Mouse (Mus musculus) left cerebral cortex, adult 8-10 months (tissue): ENCODE data around the gene Abcc3. TPM values are rescaled to one million over a fixed set of nuclear protein-coding genes. Genes with fewer than 3 reads are reported as not detected.

Experiments used
- DNase-seq, 2 experiments: peaks; one replicate each; pipeline ENCODE4 v3.0.0; 2022; ENCODE audit warnings: low spot score in 2 of 2
- total RNA-seq, 4 experiments: library from RNA; stranded (reverse); gene quantifications; 2 replicates each; pipeline ENCODE4 v1.2.4; 2022

The Abcc3 gene
- total RNA-seq, 4 experiments from 2014 or later = 2.4 to 8.0 (median 3.4) TPM

DNA sequence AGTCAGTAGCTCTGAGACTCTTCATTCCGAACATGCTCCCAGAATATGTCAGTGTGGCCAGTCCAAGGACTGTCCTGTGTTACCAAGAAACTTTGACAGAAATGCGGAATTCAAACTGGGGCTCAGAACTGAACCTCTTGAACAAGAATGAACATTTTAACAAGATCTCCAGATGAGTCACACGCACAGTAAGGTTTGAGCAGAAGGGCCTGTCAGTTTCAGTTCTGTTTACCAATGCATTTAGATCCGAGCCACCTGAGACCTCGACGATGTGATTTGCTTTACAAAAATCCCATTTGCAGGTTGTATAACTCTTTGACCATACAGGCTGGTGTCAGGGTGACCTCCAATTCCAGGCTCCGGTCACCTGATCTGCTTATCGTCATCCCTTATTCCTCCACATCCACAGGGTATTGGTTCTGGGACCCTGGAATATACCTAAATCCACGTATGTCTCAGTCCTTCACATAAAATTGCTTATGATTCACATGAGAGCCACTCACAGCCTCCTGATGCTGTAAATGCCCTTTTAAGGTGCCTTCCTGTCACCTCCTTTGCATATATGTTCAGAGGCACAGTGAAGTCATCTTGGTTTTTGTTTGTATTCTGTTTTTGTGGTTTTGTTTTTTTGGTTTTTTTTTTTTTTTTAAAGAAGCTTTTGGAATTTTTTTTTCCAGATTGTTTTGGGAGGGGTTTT lies 37.1 kb downstream of the Abcc3 start:
- no peak for DNase-seq

DNA sequence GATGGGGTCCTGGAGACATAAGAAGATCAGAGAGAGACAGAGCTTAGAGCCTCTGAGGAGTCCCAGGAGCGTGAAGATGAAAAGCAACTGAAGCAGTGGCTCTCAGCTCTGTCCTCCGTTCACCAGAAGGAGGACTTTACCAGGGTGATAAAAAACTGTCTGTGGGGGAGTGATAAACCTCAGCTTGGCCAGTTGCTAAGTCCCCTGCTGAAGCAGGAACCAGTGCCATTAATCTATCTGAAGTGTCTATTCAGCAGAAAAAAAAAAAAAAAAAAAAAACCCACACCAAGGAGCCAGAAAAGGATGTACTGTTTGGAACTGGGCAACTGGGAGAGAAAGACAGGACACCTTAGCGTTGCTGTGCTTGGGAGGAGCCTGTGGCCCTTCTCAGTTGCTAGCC lies 41.7 kb downstream of the Abcc3 start:
- DNase-seq = no peak

GRCm38 (mm10) chr11:94350337-94350736 lies 42.5 kb downstream of the Abcc3 start:
- DNase-seq = no peak

GRCm38 (mm10) chr11:94349839-94350238 lies 43.0 kb downstream of the Abcc3 start:
- no peak for DNase-seq

- DNase-seq = no peak
These were observed 45.7 kb downstream of the Abcc3 start for GRCm38 (mm10) chr11:94347063-94347575.

GRCm38 (mm10) chr11:94346611-94347010 lies 46.2 kb downstream of the Abcc3 start:
- DNase-seq = no peak

DNA sequence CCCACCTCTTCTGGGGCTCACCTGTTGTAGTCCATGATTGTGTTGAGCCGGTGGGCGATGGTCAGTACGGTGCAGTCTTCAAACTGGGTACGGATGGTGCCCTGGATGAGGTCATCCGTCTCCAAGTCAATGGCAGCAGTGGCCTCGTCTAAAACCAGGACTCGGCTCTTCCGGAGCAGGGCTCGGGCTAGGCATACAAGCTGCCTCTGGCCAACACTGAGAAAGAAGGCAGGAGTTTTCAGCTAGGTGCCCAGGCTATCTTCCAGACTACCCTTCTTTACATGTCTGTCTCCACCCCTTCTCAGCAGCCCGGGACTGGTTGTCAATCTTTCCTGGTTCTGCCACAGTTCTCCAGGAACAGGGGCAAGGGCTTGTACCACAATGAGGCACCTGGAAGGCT lies 46.9 kb downstream of the Abcc3 start:
- DNase-seq = no peak

GRCm38 (mm10) chr11:94344470-94344869 lies 48.3 kb downstream of the Abcc3 start:
- DNase-seq = no peak

DNA sequence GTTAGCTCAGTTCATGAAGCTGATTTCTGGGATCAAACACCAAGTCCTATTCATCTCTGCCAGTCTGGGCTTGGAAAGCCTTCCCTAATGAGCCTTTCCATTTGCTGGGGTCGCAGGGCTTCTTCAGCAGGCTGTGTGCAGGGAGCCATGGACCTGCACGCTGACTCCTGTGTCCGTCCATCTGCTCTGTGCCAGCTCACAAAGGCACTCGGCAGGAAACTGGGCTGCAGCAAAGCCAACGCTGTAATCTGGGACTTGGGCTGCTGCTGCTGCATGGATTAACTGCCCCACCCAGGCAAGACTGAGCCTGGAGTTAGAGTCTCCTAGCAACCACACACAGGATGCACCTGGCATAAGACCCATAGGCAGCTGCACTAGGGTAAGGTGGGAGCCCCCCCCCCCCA lies 48.8 kb downstream of the Abcc3 start:
- no peak for DNase-seq

DNA sequence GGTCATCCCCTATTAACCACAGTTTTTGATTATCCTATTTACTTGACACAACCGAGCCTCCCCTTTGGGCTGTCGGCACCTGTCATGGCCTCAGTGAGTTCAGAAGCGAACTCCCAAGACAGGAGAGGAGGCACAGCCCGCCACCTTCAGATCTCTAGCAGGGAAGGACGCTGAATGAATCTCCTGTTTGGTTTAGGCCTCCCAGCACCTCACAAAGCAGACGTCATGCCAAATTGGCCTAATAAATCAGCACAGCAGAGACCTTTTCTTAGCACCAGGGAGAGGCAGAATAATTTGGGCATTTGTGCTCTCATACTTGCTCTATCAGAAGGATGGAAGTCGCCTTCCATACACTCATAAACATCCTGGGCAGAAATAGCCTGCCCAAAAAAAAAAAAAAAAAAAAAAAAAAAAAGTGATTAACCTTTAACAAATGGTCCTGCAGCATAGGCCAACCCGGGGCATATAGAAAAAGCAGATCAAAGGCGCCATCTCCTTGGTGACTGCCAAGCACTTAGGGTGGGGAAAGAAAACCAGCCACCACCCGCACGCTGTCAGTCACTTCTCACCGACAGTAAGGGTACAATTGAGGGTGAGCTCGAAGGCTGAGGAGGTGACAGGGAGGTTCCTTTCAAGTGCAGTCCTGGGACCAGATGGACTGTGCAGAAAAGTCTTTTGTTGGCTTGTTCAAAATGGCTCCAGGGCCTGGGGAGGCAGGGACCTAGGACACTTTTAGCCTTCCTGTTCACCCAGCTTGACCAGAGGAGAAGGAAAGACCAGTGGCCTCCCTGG lies 50.5 kb downstream of the Abcc3 start:
- no peak for DNase-seq

DNA sequence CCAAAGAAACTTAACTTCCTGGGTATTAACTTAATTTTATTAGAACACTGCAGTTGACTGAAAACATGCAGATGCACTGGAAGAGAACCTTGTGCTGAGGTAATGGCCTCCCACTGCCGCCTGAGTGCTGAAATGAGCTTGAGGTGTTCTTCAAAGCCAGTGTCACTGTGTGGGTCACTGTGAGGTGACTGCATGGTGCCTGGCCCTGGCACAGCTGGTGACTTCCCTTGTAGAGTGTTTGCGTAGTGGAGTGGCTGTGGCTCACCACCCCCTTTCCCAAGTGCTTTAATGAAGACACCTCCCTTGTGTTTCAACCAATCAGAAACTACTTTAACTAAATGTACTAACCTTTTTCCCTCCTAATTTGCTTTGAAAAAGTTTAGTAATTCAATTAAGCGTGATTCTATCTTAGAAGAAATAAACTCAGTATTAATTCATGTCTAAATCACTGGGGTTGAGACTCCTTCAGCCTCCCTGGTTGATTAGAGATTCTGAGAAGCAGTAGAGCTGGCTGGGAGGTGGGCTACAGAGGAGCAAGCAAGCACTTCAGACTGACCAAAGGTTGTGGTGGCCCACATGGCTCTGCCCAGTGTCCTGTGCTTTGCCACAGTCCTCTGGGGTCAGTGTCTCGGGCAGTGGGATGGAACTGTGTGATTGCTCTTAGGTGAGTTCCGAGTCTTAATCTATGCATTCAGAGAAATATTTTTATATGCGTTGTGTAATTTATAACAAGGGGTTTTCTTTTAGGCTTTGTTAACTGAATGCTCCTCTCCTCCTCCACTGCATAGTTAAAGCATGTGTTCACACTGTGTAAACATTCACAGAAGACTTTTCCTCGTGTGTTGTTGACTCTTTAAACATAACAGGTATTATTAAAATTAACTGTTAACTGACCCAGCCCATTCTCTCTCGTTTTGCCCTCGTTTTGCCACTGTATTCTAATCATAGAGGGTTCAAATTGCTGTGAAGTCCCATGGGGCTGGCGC lies 51.6 kb downstream of the Abcc3 start:
- DNase-seq = no peak

GRCm38 (mm10) chr11:94339732-94340585 lies 52.8 kb downstream of the Abcc3 start:
- DNase-seq = no peak

DNA sequence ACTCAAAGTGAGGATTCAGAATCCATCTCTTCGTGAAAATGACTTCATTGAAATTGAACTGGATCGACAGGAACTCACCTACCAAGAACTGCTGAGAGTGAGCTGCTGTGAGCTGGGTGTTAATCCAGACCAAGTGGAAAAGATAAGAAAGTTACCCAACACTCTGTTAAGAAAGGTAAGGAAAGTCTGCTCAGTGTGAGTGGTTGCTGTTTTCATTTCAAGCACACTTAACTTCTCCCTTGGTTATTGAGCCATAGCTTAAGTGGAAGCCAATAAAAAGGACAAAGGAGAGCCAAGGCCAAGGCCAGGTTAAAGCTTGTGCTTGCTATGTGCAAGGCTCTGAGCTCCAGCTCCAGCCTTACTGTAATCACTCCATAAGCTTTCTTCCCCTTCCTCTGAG lies 54.5 kb downstream of the Abcc3 start:
- DNase-seq = no peak

DNA sequence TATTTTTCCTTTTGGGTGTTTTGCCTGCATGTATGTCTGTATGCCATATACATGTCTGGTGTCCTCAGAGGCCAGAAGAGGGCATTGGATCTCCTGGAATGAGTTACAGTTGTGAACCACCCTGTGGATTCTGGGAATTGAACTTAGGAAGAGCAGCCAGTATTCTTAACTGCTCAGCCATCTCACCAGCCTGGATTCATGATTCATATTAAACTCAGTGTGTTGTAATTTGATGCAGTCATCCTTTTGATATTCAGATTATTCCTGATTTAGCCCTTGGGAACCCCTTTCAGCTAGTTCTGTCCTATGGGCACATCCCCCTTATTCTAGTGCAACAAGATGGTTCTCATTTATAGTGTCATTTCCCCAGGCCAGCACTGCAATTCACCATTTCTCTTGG lies 56.2 kb downstream of the Abcc3 start:
- no peak for DNase-seq

- no peak for DNase-seq
These were observed 58.3 kb downstream of the Abcc3 start for GRCm38 (mm10) chr11:94334386-94334968.

DNA sequence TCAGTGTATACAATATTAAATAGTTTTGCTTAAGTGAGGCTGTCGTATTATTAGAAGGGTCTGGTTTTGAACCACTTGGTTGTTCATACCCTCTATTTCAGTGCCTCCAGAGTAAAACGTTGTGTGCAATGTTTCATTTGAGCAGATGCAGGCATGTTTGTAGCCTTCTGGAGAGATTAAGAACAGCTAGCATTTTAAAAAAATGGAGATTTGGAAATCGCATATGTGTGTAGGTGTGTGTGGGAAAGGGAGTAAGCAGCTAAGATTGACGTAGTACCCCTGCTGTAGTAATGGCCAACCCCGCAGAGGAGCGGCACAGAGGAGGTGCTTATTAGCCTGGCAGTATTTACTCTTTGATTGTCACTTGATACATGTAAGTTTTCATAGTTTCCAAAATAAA lies 60.1 kb downstream of the Abcc3 start:
- DNase-seq = no peak

GRCm38 (mm10) chr11:94330211-94330610 lies 62.6 kb downstream of the Abcc3 start:
- DNase-seq = no peak

DNA sequence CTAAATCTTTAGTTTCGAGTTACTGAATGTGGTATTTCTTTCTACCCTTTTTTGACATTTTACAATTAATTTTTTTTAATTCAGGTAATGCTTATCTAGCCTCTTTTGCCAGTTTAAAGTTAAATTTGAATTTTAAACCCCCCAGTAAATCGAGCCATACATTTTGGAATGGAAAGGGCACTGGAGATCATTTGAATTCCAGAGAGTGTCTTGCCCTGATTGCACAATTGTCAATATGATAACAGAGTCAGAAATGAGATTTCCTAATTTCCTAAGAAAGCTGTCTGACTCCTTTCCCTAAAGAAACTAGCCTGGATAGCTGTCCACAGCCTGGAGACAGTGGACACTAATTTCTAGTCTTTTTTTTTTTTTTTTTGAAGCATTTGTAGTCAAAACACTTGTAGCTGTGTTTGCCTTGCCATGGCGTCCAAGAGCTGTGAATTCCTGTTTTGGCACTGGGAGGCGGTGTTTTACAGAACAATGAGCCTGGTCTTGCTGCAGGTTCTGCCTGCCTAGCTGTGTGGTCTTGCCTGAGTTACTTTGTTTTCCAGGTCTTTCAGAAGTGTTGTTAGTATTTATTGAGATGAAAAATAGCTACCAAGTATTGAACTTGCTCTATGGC lies 63.4 kb downstream of the Abcc3 start:
- peak; percentile 41 to 63 for DNase-seq

GRCm38 (mm10) chr11:94328644-94329025 lies 64.2 kb downstream of the Abcc3 start:
- DNase-seq = no peak
